Mouse (Mus musculus): Measurements from ENCODE around the gene Otop3. TPM values are rescaled to one million over a fixed set of nuclear protein-coding genes. Genes with fewer than 3 reads are reported as not detected.

Gene Otop3
- total and polyA plus RNA-seq, 2 experiments, result not detected

DNA sequence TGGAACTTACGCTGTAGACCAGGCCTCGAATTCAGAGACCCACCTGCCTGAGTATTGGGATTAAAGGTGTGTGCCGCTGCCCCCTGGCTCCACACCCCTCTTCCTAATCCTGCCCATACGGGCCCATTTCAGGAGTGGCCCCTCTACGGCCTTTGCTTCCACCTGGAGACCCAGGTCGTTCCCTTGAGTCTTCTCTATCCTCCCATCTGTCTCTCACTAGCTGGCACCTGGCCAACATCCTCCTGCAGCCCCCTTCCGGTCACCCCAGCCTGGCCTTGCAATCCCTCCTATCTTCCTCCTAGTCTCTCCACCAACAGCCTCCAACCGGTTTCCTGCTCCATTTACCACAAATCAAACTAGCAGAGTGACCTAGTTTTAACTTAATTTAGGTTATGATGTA is 44.6 kb upstream of the Otop3 start:
- Histone ChIP-seq H3K9ac (ENCODE audit: low read depth, low read length) (no peak overlapping the region), H3K36me3 (ENCODE audit: control insufficient read depth, insufficient read depth, low read length) (peaks cover 12% of the 10 kb centered on the region; the same call in 1 of the 2 replicates), H3K4me1 (ENCODE audit: control insufficient read depth, insufficient read depth, low read length) (peaks cover 26% of the 10 kb centered on the region), H3K27ac (replicated peaks; ENCODE audit: insufficient read depth, low read depth, low read length) (no peak overlapping the region), H3K4me3 (ENCODE audit: insufficient read depth, low read depth, low read length) (no peak overlapping the region), H3K79me2 (ENCODE audit: control insufficient read depth, insufficient read depth, low read length) (peaks cover 20% of the 10 kb centered on the region; the same call in 1 of the 2 replicates), H3K27me3 (ENCODE audit: control insufficient read depth, insufficient read depth, low read length) (no peaks in the 10 kb centered on the region)
- 69% methylated on average over 8 of the region's 8 CpGs for WGBS
- DNase-seq (ENCODE audit: extremely low read depth, low read depth, low spot score), result no peak
- TF ChIP-seq POLR2A (IDR thresholded peaks at IDR 0.05; ENCODE audit: extremely low read depth, insufficient read depth, low read length), result no peak
- TF ChIP-seq CTCF (IDR thresholded peaks at IDR 0.05; ENCODE audit: low read depth, low read length), result no peak

DNA sequence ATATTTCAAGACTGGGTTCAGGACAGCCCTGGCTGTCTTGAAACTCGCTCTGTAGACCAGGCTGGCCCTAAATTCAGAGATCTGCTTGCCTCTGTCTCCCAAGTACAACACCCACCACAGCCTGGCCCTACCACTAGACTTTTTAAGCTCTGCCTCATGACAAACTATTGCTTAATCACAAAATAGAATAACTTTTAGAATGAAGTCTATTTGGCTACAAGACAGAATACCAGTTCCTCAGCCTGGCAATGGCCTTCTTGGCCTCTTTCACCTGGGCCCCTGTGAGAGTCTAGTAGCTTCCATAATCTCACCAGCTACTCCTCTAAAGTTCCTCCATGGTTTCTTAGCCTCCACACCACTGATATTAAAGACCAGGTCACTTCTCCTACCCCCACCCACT is 44.2 kb upstream of the Otop3 start:
- Histone ChIP-seq H3K27me3 (ENCODE audit: control insufficient read depth, insufficient read depth, low read length) (no peaks in the 10 kb centered on the region), H3K4me1 (ENCODE audit: control insufficient read depth, insufficient read depth, low read length) (peaks cover 26% of the 10 kb centered on the region), H3K36me3 (ENCODE audit: control insufficient read depth, insufficient read depth, low read length) (peaks cover 12% of the 10 kb centered on the region; the same call in 1 of the 2 replicates), H3K4me3 (ENCODE audit: insufficient read depth, low read depth, low read length) (no peak overlapping the region), H3K27ac (replicated peaks; ENCODE audit: insufficient read depth, low read depth, low read length) (peak overlapping the region; percentile 45), H3K79me2 (ENCODE audit: control insufficient read depth, insufficient read depth, low read length) (peaks cover 20% of the 10 kb centered on the region; the same call in 1 of the 2 replicates), H3K9ac (ENCODE audit: low read depth, low read length) (no peak overlapping the region)
- WGBS, result 78% methylated on average over 1 of the region's 1 CpGs
- peak; percentile 56 for DNase-seq (ENCODE audit: extremely low read depth, low read depth, low spot score)
- no peak for TF ChIP-seq POLR2A (IDR thresholded peaks at IDR 0.05; ENCODE audit: extremely low read depth, insufficient read depth, low read length)
- TF ChIP-seq CTCF (IDR thresholded peaks at IDR 0.05; ENCODE audit: low read depth, low read length), result no peak

- Histone ChIP-seq H3K36me3 (ENCODE audit: control insufficient read depth, insufficient read depth, low read length) (peaks cover 10% of the 10 kb centered on the region; the same call in 1 of the 2 replicates), H3K4me3 (ENCODE audit: insufficient read depth, low read depth, low read length) (no peak overlapping the region), H3K4me1 (ENCODE audit: control insufficient read depth, insufficient read depth, low read length) (peaks cover 30% of the 10 kb centered on the region), H3K9ac (ENCODE audit: low read depth, low read length) (no peak overlapping the region), H3K79me2 (ENCODE audit: control insufficient read depth, insufficient read depth, low read length) (peaks cover 24% of the 10 kb centered on the region; the same call in 1 of the 2 replicates), H3K27me3 (ENCODE audit: control insufficient read depth, insufficient read depth, low read length) (no peaks in the 10 kb centered on the region), H3K27ac (replicated peaks; ENCODE audit: insufficient read depth, low read depth, low read length) (peak overlapping the region; percentile 45)
- no peak for TF ChIP-seq CTCF (IDR thresholded peaks at IDR 0.05; ENCODE audit: low read depth, low read length)
- WGBS, result 24% methylated on average over 6 of the region's 6 CpGs
- peak; percentile 83 for DNase-seq (ENCODE audit: extremely low read depth, low read depth, low spot score)
Observed at GRCm38 (mm10) chr11:115290919-115291318, 43.6 kb upstream of the Otop3 start.

GRCm38 (mm10) chr11:115291503-115291902 is 43.0 kb upstream of the Otop3 start:
- DNase-seq (ENCODE audit: extremely low read depth, low read depth, low spot score), result no peak
- no peak for TF ChIP-seq POLR2A (IDR thresholded peaks at IDR 0.05; ENCODE audit: extremely low read depth, insufficient read depth, low read length)
- no peak for TF ChIP-seq CTCF (IDR thresholded peaks at IDR 0.05; ENCODE audit: low read depth, low read length)
- WGBS, result 68% methylated on average over 10 of the region's 10 CpGs
- H3K27ac ChIP-seq (replicated peaks; ENCODE audit: insufficient read depth, low read depth, low read length), result peak overlapping the region; percentile 90
- no peak overlapping the region; the same call in 1 of the 2 replicates for H3K9ac ChIP-seq (ENCODE audit: low read depth, low read length)
- H3K4me3 ChIP-seq (ENCODE audit: insufficient read depth, low read depth, low read length), result no peak overlapping the region
- H3K4me1 ChIP-seq (ENCODE audit: control insufficient read depth, insufficient read depth, low read length), result peaks cover 30% of the 10 kb centered on the region
- H3K27me3 ChIP-seq (ENCODE audit: control insufficient read depth, insufficient read depth, low read length), result no peaks in the 10 kb centered on the region
- H3K79me2 ChIP-seq (ENCODE audit: control insufficient read depth, insufficient read depth, low read length), result peaks cover 24% of the 10 kb centered on the region; the same call in 1 of the 2 replicates
- peaks cover 10% of the 10 kb centered on the region; the same call in 1 of the 2 replicates for H3K36me3 ChIP-seq (ENCODE audit: control insufficient read depth, insufficient read depth, low read length)

GRCm38 (mm10) chr11:115292631-115293375 is 41.7 kb upstream of the Otop3 start:
- peaks cover 30% of the 10 kb centered on the region for H3K4me1 ChIP-seq (ENCODE audit: control insufficient read depth, insufficient read depth, low read length)
- H3K9ac ChIP-seq (ENCODE audit: low read depth, low read length), result peak overlapping the region; percentile 27
- H3K79me2 ChIP-seq (ENCODE audit: control insufficient read depth, insufficient read depth, low read length), result peaks cover 24% of the 10 kb centered on the region; the same call in 1 of the 2 replicates
- 21% methylated on average over 14 of the region's 14 CpGs for WGBS
- TF ChIP-seq POLR2A (IDR thresholded peaks at IDR 0.05; ENCODE audit: extremely low read depth, insufficient read depth, low read length), result 0 out of 2 replicates have a peak, but pooled peaks have one; percentile 13
- no peak for TF ChIP-seq CTCF (IDR thresholded peaks at IDR 0.05; ENCODE audit: low read depth, low read length)
- H3K36me3 ChIP-seq (ENCODE audit: control insufficient read depth, insufficient read depth, low read length), result peaks cover 9% of the 10 kb centered on the region; the same call in 1 of the 2 replicates
- H3K4me3 ChIP-seq (ENCODE audit: insufficient read depth, low read depth, low read length), result peak overlapping the region; percentile 17; the same call in 1 of the 2 replicates
- H3K27me3 ChIP-seq (ENCODE audit: control insufficient read depth, insufficient read depth, low read length), result no peaks in the 10 kb centered on the region
- peak overlapping the region; percentile 96 for H3K27ac ChIP-seq (replicated peaks; ENCODE audit: insufficient read depth, low read depth, low read length)
- DNase-seq (ENCODE audit: extremely low read depth, low read depth, low spot score), result peak; percentile 93

- Histone ChIP-seq H3K4me3 (ENCODE audit: insufficient read depth, low read depth, low read length) (peak overlapping the region; percentile 86), H3K27me3 (ENCODE audit: control insufficient read depth, insufficient read depth, low read length) (no peaks in the 10 kb centered on the region), H3K9ac (ENCODE audit: low read depth, low read length) (peak overlapping the region; percentile 47), H3K36me3 (ENCODE audit: control insufficient read depth, insufficient read depth, low read length) (peaks cover 7% of the 10 kb centered on the region; the same call in 1 of the 2 replicates), H3K27ac (replicated peaks; ENCODE audit: insufficient read depth, low read depth, low read length) (peak overlapping the region; percentile 61), H3K4me1 (ENCODE audit: control insufficient read depth, insufficient read depth, low read length) (peaks cover 24% of the 10 kb centered on the region), H3K79me2 (ENCODE audit: control insufficient read depth, insufficient read depth, low read length) (peaks cover 14% of the 10 kb centered on the region; the same call in 1 of the 2 replicates)
- WGBS, result 32% methylated on average over 11 of the region's 11 CpGs
- TF ChIP-seq POLR2A (IDR thresholded peaks at IDR 0.05; ENCODE audit: extremely low read depth, insufficient read depth, low read length) (no peak), CTCF (IDR thresholded peaks at IDR 0.05; ENCODE audit: low read depth, low read length) (no peak)
- DNase-seq (ENCODE audit: extremely low read depth, low read depth, low spot score), result no peak
Observed at GRCm38 (mm10) chr11:115295939-115296338, 38.6 kb upstream of the Otop3 start.
